ENCODE assay signal across 8 mouse cellular contexts in genomic region chr15:10982064-10982435, GRCm38 (mm10). TPM values are rescaled to one million over a fixed set of nuclear protein-coding genes. Genes with fewer than 3 reads are reported as not detected.
DNase-seq lines count a peak whose midpoint lies in the region; ATAC-seq and TF ChIP-seq lines count a peak whose summit lies in the region.

No protein-coding gene starts in this region.

- H3K27ac ChIP-seq in forebrain, embryonic 10.5 days: peak overlapping the region; percentile 94
- peak overlapping the region; percentile 92 for H3K27ac ChIP-seq in limb, embryonic 12.5 days
- H3K27ac ChIP-seq in olfactory bulb, adult 2 months (ENCODE audit: insufficient read depth, low read depth, low read length): peak overlapping the region; percentile 88

- TF ChIP-seq CTCF in lung, adult 2 months (IDR thresholded peaks at IDR 0.05; ENCODE audit: insufficient read depth, low read length): no peak
- no peak for TF ChIP-seq CTCF in olfactory bulb, adult 2 months (IDR thresholded peaks at IDR 0.05; ENCODE audit: insufficient read depth, low read depth, low read length)

- H3K9ac ChIP-seq in limb, embryonic 12.5 days (replicated peaks): peak overlapping the region; percentile 79

- H3K4me2 ChIP-seq in limb, embryonic 12.5 days: peak overlapping the region; percentile 68

- no peaks in the 10 kb centered on the region for H3K27me3 ChIP-seq in forebrain, embryonic 10.5 days (ENCODE audit: poor library complexity, severe bottlenecking)
- no peaks in the 10 kb centered on the region for H3K27me3 ChIP-seq in limb, embryonic 12.5 days

- H3K4me1 ChIP-seq in lung, adult 2 months (ENCODE audit: control insufficient read depth, insufficient read depth, low read length): peaks cover 2% of the 10 kb centered on the region
- peaks cover 13% of the 10 kb centered on the region for H3K4me1 ChIP-seq in forebrain, embryonic 10.5 days
- H3K4me1 ChIP-seq in limb, embryonic 12.5 days (replicated peaks): peaks cover 6% of the 10 kb centered on the region
- peaks cover 7% of the 10 kb centered on the region for H3K4me1 ChIP-seq in olfactory bulb, adult 2 months (ENCODE audit: control insufficient read depth, insufficient read depth, low read length)

- no peaks in the 10 kb centered on the region for H3K36me3 ChIP-seq in forebrain, embryonic 10.5 days (replicated peaks)
- peaks cover 14% of the 10 kb centered on the region; the same call in 1 of the 2 replicates for H3K36me3 ChIP-seq in limb, embryonic 12.5 days

- peak; percentile 37; the same call in 1 of the 2 replicates for ATAC-seq in limb, embryonic 12.5 days (ENCODE audit: insufficient number of reproducible peaks, insufficient read depth, low FRiP score, low TSS enrichment, low read depth)
- no peak for ATAC-seq in activated CD4-positive, CD25-positive, alpha-beta regulatory T cell, adult 4 months

- 3% methylated on average over 6 of the region's 6 CpGs for WGBS in lung, adult 2 months
- WGBS in forebrain, embryonic 10.5 days: 8% methylated on average over 6 of the region's 6 CpGs
- 7% methylated on average over 6 of the region's 6 CpGs for WGBS in limb, embryonic 12.5 days
- 4% methylated on average over 6 of the region's 6 CpGs for WGBS in olfactory bulb, adult 2 months

- peak overlapping the region; percentile 98 for H3K4me3 ChIP-seq in lung, adult 2 months (replicated peaks; ENCODE audit: extremely low read depth, low read depth, low read length)
- peak overlapping the region; percentile 76 for H3K4me3 ChIP-seq in forebrain, embryonic 10.5 days
- H3K4me3 ChIP-seq in limb, embryonic 12.5 days (replicated peaks): peak overlapping the region; percentile 70
- H3K4me3 ChIP-seq in olfactory bulb, adult 2 months (ENCODE audit: insufficient read depth, low read depth, low read length): peak overlapping the region; percentile 74

- no peak for TF ChIP-seq POLR2A in lung, adult 2 months (IDR thresholded peaks at IDR 0.05; ENCODE audit: borderline replicate concordance, extremely low read depth, low read depth, low read length)
- no peak for TF ChIP-seq POLR2A in olfactory bulb, adult 2 months (IDR thresholded peaks at IDR 0.05; ENCODE audit: insufficient read depth, low read depth, low read length)

- no peaks in the 10 kb centered on the region for H3K9me3 ChIP-seq in forebrain, embryonic 10.5 days
- no peaks in the 10 kb centered on the region for H3K9me3 ChIP-seq in limb, embryonic 12.5 days

- no peak for DNase-seq in lung, adult 2 months
- no peak for DNase-seq in lung, postnatal 14 days
- no peak for DNase-seq in forebrain, embryonic 10.5 days (ENCODE audit: extremely low spot score, low spot score)
- DNase-seq in layer of hippocampus, postnatal 36 days: no peak
- DNase-seq in cerebellum, postnatal 25 days: no peak

RNA-seq across cellular contexts. Expression of gene Amacr, which starts 0.5 kb away (rescaled TPM):
- 4.4 and 6.9 TPM in 2 replicates for polyA plus RNA-seq in lung, adult 2 months (2012; rRNA removed)
- polyA plus RNA-seq in forebrain, embryonic 10.5 days (2016; fragmentation: Nextera tagmentation; extraction: Ambion mirVana): 10.4 and 10.6 TPM in 2 replicates
- polyA plus RNA-seq in limb, embryonic 12.5 days (2016; fragmentation: Nextera tagmentation; extraction: Ambion mirVana): 14.9 and 17.9 TPM in 2 replicates
- polyA plus RNA-seq in olfactory bulb, adult 2 months (2012; ENCODE audit: insufficient read depth, insufficient read length, low replicate concordance, missing spikeins): not detected in 2 replicates
- polyA plus RNA-seq in activated CD4-positive, CD25-positive, alpha-beta regulatory T cell, adult 4 months (2017; shearing (Covaris generic)): 1 to 10 TPM; 2.4 to 2.9 TPM
- 10 to 100 TPM; 11.3 to 11.6 TPM for total RNA-seq in layer of hippocampus, postnatal 36 days (2021)

RNA-seq across cellular contexts. Expression of gene Slc45a2, which starts 18.5 kb away (rescaled TPM):
- polyA plus RNA-seq in lung, adult 2 months (2012; rRNA removed): not detected in 2 replicates
- 0.17 and 0.23 TPM in 2 replicates for polyA plus RNA-seq in forebrain, embryonic 10.5 days (2016; fragmentation: Nextera tagmentation; extraction: Ambion mirVana)
- polyA plus RNA-seq in limb, embryonic 12.5 days (2016; fragmentation: Nextera tagmentation; extraction: Ambion mirVana): 0.09 and 0.15 TPM in 2 replicates
- not detected in 2 replicates for polyA plus RNA-seq in olfactory bulb, adult 2 months (2012; ENCODE audit: insufficient read depth, insufficient read length, low replicate concordance, missing spikeins)
- not detected for polyA plus RNA-seq in activated CD4-positive, CD25-positive, alpha-beta regulatory T cell, adult 4 months (2017; shearing (Covaris generic))
- total RNA-seq in layer of hippocampus, postnatal 36 days (2021): not detected

RNA-seq across cellular contexts. Expression of gene C1qtnf3, which starts 29.9 kb away (rescaled TPM):
- 0.38 and 1.7 TPM in 2 replicates for polyA plus RNA-seq in lung, adult 2 months (2012; rRNA removed)
- polyA plus RNA-seq in forebrain, embryonic 10.5 days (2016; fragmentation: Nextera tagmentation; extraction: Ambion mirVana): 0.17 TPM in 1 of 2 replicates, not detected in the other
- polyA plus RNA-seq in limb, embryonic 12.5 days (2016; fragmentation: Nextera tagmentation; extraction: Ambion mirVana): 7.4 and 8.6 TPM in 2 replicates
- polyA plus RNA-seq in olfactory bulb, adult 2 months (2012; ENCODE audit: insufficient read depth, insufficient read length, low replicate concordance, missing spikeins): not detected in 2 replicates
- not detected for polyA plus RNA-seq in activated CD4-positive, CD25-positive, alpha-beta regulatory T cell, adult 4 months (2017; shearing (Covaris generic))
- not detected for total RNA-seq in layer of hippocampus, postnatal 36 days (2021)

RNA-seq across cellular contexts. Expression of gene Rxfp3, which starts 55.7 kb away (rescaled TPM):
- polyA plus RNA-seq in lung, adult 2 months (2012; rRNA removed): not detected in 2 replicates
- 0.26 TPM in 1 of 2 replicates, not detected in the other for polyA plus RNA-seq in forebrain, embryonic 10.5 days (2016; fragmentation: Nextera tagmentation; extraction: Ambion mirVana)
- 0.99 and 1.2 TPM in 2 replicates for polyA plus RNA-seq in limb, embryonic 12.5 days (2016; fragmentation: Nextera tagmentation; extraction: Ambion mirVana)
- not detected in 2 replicates for polyA plus RNA-seq in olfactory bulb, adult 2 months (2012; ENCODE audit: insufficient read depth, insufficient read length, low replicate concordance, missing spikeins)
- polyA plus RNA-seq in activated CD4-positive, CD25-positive, alpha-beta regulatory T cell, adult 4 months (2017; shearing (Covaris generic)): not detected
- total RNA-seq in layer of hippocampus, postnatal 36 days (2021): 1 to 10 TPM; 5.0 to 6.3 TPM
